Mouse (Mus musculus) WW6 (cell line): Measurements from ENCODE around the gene Gm8247.
"Not testable (repeated sequence)": the region's sequence is repeated elsewhere in the genome, so short reads cannot be mapped to it uniquely, and the experiment has no call there.

Experiments
- DNase-seq: peaks from one replicate; pipeline ENCODE4 v3.0.0-alpha.2; 2013; ENCODE audit warnings: low read depth, low spot score

Gene Gm8247

GRCm38 (mm10) chr14:44582853-44583252 lies at the start of gene Gm8247:
Gm8247 (plus strand) TSS chr14:44583153.
- DNase-seq, result not testable (repeated sequence)

GRCm38 (mm10) chr14:44547961-44548360 lies 35.0 kb upstream of the Gm8247 start:
- not testable (repeated sequence) for DNase-seq

GRCm38 (mm10) chr14:44591765-44592164 lies 8.8 kb downstream of the Gm8247 start:
- DNase-seq, result not testable (repeated sequence)

GRCm38 (mm10) chr14:44627737-44628136 lies 44.8 kb downstream of the Gm8247 start, which contains the start of gene Gm5624:
Gm5624 (minus strand) TSS chr14:44627938.
- DNase-seq, result not testable (repeated sequence)
